Mouse (Mus musculus): Measurements from ENCODE around the gene Irx3.

Gene Irx3

DNA sequence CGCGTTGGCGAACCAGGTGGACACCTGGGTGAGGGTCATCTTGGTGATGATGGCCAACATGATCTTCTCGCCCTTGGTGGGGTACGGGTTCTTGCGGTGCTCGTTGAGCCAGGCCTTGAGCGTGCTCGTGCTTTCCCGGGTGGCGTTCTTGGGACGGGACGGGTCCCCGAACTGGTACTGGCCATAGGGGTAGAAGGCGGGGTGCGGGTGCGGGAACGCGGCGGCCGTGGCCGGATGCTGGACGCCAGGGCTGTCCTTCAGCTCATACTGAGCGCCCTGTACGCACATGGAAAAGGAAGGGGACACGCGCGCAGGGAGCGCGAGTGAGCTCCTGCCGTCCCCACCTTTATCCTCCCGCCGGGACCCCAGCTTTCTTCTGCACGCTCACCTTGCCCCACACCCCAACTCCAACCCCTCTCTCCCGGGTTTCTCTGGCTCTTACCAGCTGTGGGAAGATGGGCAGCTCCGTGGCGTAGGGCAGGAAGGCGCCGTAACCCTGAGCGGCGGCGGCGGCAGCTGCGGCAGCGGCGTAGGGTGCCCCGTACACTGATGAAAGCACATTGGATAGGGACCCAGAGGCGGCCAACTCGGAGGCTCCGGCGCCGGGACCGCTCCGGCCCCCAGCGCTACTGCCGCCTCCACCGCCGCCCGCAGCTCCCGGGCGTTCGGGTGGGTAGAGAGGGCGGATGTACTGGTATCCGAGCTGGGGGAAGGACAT, 1.2 kb downstream of the Irx3 start:
- no peak for DNase-seq

DNA sequence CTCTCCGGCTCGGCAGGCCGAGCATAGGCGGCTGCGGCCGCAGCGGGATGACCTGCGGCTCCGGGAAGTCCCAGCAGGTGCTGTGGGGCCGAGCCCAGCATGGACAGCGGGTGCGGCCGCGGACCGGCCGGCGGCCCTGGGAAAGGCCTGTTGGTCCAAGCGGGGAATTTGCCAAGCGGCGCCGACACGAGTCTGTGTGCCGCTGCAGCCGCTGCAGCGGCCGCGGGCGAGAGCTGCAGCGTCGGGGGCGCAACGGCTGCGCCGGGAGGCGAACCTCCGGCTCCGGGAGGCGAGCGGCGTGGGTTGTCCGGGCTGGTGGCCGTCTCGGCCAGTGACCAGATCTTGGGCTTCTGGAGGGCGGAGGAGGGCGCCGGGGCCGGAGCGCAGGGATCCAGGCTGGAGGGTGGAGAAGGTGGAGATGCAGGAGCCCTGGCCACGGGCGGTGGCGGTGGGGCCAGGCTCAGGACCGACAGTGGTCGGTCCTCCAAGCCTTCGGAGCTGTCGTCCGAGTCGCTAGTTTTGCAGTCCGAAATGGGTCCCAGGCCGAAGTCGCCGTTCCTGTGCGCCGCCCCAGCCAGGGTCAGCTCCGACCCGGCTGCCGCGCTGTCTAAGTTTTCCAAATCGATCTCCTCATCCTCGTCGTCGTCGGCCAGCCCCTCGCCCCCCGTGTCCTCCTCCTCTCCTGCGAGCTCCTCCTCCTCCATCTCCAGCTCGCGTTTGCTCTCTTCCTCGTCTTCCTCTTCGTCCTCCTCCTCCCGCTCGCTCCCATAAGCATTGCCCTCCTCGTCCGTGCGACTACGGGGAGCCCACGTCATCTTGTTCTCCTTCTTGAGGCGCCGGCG, 2.0 kb downstream of the Irx3 start:
- DNase-seq: no peak

DNA sequence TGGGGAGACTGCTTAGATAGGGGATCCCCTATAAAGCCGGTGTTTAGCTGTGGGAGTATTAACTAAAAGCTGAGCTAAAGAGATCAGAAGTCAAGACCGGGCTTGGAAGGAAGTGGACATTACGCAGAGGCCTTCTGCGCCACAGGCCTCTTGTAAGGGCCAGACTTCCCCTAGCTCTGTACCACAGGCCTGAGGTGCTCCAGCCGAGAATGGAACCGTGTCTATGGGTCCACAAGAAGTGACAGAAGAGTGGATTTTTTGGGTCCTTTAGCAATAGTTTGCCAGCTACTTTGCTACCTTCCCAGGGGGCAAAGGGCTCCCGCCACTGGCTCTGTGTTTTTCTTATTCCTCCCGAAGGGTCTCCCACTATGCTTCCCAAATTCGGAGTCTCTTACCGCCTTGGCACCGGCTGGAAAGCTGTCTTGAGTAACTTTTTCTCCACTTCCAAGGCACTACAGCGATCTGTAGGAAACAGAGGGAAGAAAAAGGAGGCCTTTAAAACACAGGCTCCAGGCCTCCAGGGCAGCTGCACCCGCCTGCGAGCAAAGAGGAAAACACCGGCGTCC, 2.8 kb downstream of the Irx3 start:
- DNase-seq: no peak

DNA sequence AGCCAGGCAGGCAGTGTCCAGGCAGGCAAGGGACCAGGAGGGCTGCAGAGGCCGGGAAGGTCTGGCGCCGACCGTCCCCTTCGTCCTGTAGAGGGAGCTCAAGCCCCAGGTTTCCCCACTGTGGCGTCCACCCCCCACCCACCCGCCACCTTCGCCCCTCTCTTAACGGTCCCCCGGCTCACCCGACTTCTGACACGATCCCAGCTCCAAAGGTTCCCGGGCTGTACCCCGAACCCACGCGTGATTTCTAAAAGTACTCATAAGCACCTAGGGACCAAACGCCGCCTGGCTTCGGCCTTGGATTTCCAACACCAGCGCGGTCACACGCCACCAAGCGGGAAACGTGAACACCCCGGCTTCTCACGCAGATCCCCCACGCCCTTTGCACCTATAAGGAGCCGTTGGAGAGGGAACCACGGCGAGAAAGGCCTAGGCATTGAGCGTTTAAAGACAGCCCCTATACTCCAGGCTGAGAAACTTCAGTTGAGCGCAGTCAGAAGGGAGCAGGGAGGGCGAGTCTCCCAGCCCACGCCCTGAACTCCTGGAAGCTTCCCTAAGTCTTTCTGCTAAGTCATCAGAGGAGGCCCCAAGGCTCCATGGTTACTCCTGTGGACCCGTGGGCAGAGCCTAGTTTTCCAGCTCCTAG, 4.1 kb downstream of the Irx3 start:
- DNase-seq: no peak

DNA sequence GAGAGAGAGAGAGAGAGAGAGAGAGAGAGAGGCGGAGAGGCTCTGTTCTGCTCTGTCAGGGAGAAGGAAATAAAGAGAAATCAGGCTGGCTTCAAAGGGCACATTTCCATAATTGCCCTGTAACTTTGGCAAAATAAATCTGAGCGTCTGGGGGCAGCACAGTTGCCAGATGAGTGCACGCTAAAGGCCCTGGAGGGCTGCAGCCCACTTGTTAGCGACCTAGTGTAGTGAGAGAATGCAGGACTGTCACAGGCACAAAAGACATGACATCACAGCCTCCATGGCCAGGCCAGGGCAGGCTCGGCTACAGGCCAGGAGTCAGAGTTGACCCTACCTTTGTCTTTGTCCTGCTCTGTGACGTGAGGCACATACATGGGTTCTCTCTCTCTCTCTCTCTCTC, 8.0 kb downstream of the Irx3 start:
- no peak for DNase-seq

DNA sequence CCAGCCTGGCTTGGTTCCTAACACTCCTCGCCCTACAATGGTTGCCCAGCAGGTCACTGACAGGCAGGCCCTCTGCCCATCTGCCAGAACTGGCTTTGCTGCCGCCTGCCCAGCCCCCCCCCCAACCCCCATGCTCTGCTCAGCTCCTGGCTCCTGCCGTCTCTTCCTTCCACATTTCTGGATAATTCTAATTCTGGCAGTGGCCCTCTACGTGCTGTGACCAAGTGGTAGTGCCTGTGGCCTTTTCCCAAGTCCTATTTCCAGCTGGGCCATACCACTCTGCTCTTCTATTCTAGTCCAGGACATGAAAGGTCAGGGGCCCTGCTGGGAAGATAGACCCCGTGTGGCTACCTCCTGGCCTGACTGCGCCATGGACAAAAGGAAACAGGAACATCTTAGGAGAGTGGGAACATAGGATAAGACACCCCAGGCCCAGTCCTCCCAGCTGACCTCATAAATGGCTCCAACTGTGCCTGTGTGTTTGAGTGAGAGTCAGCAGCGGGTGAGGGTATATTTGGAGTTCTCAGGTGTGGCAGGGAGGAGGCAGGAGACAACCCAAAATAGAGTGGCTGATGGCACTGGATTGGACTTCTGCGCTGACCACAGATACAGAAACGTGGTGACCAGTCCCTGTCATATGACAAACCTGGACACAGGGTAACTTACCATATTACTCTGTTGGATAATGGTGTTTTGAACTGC, 14.5 kb downstream of the Irx3 start:
- DNase-seq: peak; percentile 87

DNA sequence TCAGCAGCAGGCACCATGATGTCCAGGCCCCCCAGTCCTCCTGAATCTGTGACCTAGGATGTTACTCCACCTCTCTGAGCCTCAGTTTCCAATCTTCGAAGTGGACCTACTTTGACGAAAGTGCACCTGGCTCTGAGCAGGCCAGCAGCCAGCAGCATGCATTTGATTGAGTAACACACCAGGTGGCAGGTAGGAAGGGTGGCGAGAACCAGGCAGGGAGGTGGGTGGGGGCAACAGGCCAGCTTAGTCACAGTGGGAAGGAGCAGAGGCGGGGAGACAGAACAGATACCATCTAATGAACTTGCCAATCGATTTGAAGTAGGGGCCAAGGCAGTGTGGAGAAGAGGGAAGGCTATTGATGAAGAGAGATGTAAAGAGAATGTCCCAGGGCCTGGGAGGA, 18.9 kb downstream of the Irx3 start:
- DNase-seq: no peak

DNA sequence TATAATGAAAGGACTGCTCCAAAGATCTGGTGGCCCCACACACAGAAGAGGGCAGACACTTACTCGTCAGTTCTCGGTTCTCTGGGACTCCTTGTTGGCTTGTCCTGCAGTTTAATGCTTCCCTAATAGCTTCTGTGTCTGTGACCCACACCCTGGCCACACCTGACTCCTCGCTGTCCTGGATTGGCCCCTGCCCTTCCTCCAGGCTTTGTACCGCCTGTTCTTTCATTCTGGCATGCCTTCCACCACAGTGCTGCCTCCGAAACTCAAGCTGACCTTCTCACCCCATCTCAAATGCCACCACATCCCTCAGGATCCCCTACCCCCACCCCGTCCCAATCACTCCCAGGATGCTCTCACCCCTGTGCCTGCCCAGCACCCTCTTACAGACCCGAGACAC, 19.7 kb downstream of the Irx3 start:
- DNase-seq: no peak

DNA sequence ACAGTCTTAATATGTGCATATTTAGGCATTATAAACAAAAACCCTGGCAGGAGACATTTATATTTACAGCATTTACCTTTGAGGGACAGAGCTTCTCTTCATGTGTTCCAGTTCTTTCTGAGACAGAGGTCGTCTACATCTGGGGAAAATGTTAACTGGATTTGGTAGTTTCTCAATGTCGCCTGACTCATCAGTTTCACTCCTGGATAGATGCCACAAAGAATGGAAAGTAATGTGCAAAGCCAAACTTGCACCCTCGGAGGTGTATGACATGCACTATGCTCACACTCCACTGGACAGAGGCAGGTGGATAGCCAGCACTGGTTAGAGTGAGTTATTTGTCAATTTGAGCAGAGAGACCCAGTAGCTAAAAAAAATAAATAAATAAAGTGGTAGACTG, 21.2 kb downstream of the Irx3 start:
- DNase-seq: no peak

DNA sequence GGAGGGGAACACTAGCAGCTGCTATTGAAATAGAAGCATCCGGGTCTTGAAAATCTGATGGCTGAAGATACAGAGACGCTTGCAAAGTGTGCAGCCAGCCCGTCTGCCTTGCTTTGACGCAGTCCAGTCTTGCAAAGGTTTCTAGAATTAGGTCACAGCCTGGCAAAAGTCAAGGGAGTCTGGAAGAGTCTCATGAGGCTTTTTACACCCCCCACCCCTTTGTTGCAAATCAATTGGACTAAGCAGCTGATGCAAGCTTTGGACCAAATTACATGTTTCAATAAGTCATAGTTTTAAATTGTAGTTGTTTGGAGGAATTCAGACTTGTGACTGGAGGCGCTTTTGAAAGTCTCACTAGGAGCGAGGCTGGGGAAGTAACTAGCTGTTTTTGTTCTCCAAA, 33.0 kb downstream of the Irx3 start:
- no peak for DNase-seq

DNA sequence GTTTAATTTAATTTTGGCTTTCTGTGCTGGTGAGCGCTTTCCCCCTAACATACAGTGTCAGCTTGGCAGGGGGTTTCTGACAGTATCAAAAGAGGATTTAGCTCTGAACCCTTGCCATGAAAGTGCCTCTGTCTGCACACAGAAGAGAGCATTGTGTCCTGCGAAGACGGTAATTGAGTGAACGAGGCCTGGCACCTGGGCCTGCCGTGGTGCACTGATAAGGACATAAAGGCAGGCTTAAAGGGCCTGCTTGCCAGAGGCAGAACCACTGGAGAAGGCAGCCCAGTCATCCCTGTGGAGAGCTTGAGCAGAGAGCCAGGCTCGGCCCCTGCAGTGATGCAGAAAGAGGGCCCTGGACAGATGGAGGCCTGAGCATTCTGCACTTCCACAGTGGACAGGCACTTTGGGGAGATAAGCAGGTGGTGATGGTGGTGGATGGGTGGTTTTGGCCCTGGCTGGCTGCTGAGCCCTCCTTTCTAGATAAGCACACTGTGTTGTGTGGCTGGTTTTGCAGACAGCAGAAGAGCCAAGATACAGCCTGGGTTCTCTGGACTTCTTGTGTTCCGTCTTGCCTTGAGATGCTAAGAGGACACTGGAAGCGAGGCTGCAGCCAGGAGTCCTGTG, 36.3 kb downstream of the Irx3 start:
- DNase-seq: no peak

DNA sequence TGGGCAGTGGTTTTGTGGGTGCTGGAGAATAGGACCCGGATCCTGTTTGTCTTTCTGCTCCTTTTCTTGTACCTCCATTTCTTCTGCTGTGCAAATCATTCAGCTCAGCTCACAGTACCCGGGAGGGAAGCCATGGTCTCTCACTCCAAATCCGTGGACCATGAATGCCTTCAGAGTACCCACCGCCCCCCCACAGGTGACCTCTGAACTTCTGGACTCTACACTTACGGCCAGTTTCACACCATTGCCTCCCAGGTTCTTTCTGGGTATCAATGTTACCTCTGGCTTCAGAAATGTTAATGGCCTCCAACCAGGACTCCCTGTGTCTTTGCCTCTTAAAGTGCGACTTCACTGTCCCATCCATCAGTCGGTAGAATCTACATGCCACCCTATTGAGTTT, 46.3 kb downstream of the Irx3 start:
- no peak for DNase-seq

DNA sequence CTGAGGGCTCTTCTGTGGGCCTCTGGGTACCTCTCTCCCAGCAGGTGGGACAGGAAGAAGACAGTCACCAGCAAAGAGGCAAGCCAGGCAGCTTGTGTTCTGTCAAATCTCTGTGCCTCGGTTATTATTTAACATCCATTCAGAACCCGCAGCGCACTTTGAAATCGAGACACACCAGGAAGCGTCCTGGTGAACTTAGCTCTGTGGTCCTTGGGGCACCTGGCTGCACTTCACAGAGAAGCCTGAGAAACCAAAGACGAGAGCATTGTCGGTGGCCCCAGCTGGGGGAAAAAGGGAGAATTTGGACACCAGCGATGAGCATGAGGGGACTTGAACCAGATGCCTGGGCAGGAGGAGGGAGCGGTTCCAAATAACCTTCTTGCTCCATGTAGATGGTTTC, 46.8 kb downstream of the Irx3 start:
- no peak for DNase-seq

DNA sequence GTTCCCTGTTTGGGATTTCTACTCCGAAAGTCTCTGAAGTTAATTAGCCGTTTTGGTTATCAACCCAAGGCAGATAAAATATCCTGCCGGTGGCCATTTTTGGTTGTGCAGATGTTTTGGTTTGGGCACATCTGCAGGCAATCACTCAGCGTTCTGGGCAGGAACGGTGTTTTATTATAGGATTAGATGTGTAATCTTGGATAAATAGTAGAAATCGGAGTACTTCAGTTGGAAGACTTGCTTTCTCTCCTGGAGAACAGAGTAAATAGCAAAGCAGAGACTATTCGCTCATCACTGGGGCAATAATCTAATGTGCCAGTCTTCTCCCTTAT, 51.1 kb downstream of the Irx3 start:
- no peak for DNase-seq

DNA sequence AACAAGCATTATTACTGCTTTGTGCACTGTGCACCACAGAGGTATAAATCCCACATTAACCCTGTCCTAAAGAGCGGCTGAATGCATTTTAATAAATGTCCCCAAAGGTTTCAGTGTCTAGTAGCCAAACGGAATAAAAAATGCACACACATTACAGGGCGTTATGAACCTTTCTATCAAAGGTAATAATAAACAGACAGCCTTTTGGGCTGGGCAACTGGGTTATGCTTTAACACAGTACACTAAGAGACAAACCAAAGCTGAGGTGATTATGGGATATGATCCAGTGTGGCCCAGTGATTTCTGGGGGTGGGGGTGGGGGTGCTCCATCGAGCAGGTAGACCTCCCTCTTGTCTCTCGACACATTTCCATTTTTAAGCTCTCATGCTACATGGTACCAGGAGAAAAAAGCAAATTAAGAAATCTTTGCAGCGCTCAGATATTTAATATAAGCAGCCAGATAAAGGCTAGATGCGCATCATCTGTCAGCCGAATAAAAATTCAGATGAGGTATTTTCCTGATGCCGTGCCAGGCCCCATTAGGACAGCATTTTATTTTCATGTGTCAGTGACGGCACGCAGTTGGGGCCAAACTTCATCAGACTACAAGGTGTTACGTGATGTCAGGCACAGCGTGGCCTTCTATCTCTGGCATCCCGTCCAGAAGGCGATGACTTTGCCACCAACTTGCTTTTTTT, 51.6 kb downstream of the Irx3 start:
- no peak for DNase-seq

DNA sequence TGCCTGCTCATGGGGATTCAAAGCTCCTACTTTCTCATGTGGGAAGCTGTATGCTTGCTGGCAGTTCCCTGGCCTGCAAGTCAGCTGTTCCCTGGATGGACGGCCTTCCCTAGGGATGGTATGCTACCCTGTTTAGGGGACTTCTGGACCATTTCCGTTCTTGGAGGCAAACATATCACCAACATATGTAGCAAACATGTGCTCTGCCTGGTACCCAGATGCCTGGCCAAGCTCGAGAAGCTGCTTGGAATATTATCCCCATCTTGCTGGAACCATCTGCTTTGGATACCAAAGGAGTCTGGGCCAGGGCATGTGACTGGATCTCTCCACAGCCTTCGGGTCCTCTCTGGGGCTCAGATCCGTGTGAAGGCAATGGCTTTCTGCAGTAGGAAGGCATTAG, 52.5 kb downstream of the Irx3 start:
- DNase-seq: no peak
